In the genomic region with DNA sequence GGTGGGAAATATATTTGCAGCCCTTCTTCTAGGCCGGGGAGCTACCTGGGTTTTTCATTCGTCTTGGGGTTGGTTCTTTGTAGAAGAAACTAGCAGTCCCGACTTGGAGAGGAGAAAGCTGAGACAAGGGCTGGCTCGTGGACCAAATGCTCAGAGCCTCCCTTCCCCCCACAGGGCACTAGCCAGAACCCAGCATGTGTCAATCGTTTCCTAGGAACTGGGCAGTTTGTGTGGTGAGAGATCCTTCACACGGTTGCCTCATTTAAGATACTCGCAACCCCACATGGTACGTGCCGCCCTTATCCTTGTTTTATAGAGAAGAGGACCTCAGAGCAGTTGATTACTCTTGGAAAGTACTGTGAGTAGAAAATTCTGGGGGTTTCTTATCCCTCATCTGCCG, we compare ENCODE assay signal across 26 mouse cellular contexts.
DNase-seq lines count a peak whose midpoint lies in the region; ATAC-seq and TF ChIP-seq lines count a peak whose summit lies in the region.
"Had no signal": no experiment of that assay in that cellular context is flagged by ENCODE, and none has a peak within 500 bp of the region (broad histone marks: within the 10 kb centered on the region; RNA-seq: fewer than 3 reads in every experiment).

No protein-coding gene starts in this region.

- H3K4me3 ChIP-seq in hindbrain, embryonic 16.5 days (ENCODE audit: low read length) = no peak overlapping the region
- H3K4me3 ChIP-seq in hindbrain, embryonic 12.5 days = no peak overlapping the region
- no peak overlapping the region for H3K4me3 ChIP-seq in midbrain, postnatal 0 days (ENCODE audit: low read depth, low read length)
- H3K4me3 ChIP-seq in midbrain, embryonic 16.5 days (ENCODE audit: low read depth, low read length) = no peak overlapping the region
- H3K4me3 ChIP-seq: embryonic facial prominence, embryonic 10.5 days; embryonic facial prominence, embryonic 13.5 days; erythroblast, embryonic 14.5 days; forebrain, embryonic 12.5 days; forebrain, embryonic 15.5 days; heart, embryonic 12.5 days; heart, embryonic 15.5 days; hindbrain, embryonic 13.5 days had no signal

- H3K4me1 ChIP-seq in hindbrain, embryonic 16.5 days (ENCODE audit: control insufficient read depth, insufficient read depth, low read depth, low read length) = no peaks in the 10 kb centered on the region; the same call in 1 of the 2 replicates
- peaks cover 3% of the 10 kb centered on the region; the same call in 1 of the 2 replicates for H3K4me1 ChIP-seq in hindbrain, embryonic 12.5 days
- no peaks in the 10 kb centered on the region for H3K4me1 ChIP-seq in midbrain, postnatal 0 days (ENCODE audit: insufficient read depth, low read length)
- H3K4me1 ChIP-seq in midbrain, embryonic 16.5 days (ENCODE audit: control insufficient read depth, insufficient read depth, low read length) = no peaks in the 10 kb centered on the region
- H3K4me1 ChIP-seq: forebrain, embryonic 12.5 days; heart, embryonic 12.5 days; heart, embryonic 15.5 days had no signal

- H3K27me3 ChIP-seq in hindbrain, embryonic 16.5 days (replicated peaks; ENCODE audit: control insufficient read depth, insufficient read depth, low read length) = no peaks in the 10 kb centered on the region
- no peaks in the 10 kb centered on the region for H3K27me3 ChIP-seq in hindbrain, embryonic 12.5 days
- H3K27me3 ChIP-seq in midbrain, postnatal 0 days (ENCODE audit: insufficient read depth, low read length) = no peaks in the 10 kb centered on the region
- H3K27me3 ChIP-seq in midbrain, embryonic 16.5 days (ENCODE audit: control insufficient read depth, insufficient read depth, low read depth, low read length) = no peaks in the 10 kb centered on the region
- H3K27me3 ChIP-seq: embryonic facial prominence, embryonic 13.5 days; forebrain, embryonic 12.5 days; forebrain, embryonic 15.5 days; heart, embryonic 12.5 days; heart, embryonic 15.5 days; hindbrain, embryonic 13.5 days had no signal

- no peak overlapping the region for H3K27ac ChIP-seq in hindbrain, embryonic 16.5 days (ENCODE audit: low read depth, low read length)
- H3K27ac ChIP-seq in hindbrain, embryonic 12.5 days = no peak overlapping the region
- H3K27ac ChIP-seq in midbrain, postnatal 0 days (ENCODE audit: low read depth, low read length) = no peak overlapping the region
- no peak overlapping the region for H3K27ac ChIP-seq in midbrain, embryonic 16.5 days (ENCODE audit: low read length)
- H3K27ac ChIP-seq: embryonic facial prominence, embryonic 10.5 days; embryonic facial prominence, embryonic 13.5 days; forebrain, embryonic 12.5 days; forebrain, embryonic 15.5 days; heart, embryonic 15.5 days; hindbrain, embryonic 13.5 days had no signal

- no peaks in the 10 kb centered on the region for H3K36me3 ChIP-seq in hindbrain, embryonic 16.5 days (ENCODE audit: control insufficient read depth, insufficient read depth, low read length)
- H3K36me3 ChIP-seq in hindbrain, embryonic 12.5 days = no peaks in the 10 kb centered on the region
- no peaks in the 10 kb centered on the region for H3K36me3 ChIP-seq in midbrain, postnatal 0 days (ENCODE audit: insufficient read depth, low read length)
- no peaks in the 10 kb centered on the region for H3K36me3 ChIP-seq in midbrain, embryonic 16.5 days (ENCODE audit: control insufficient read depth, insufficient read depth, low read length)
- H3K36me3 ChIP-seq: embryonic facial prominence, embryonic 10.5 days; embryonic facial prominence, embryonic 13.5 days; forebrain, embryonic 12.5 days; forebrain, embryonic 15.5 days; heart, embryonic 12.5 days; heart, embryonic 15.5 days; hindbrain, embryonic 13.5 days had no signal

- WGBS in hindbrain, embryonic 16.5 days = 74% methylated on average over 10 of the region's 10 CpGs
- WGBS in hindbrain, embryonic 12.5 days = 73% methylated on average over 10 of the region's 10 CpGs
- WGBS in midbrain, postnatal 0 days = 73% methylated on average over 10 of the region's 10 CpGs
- WGBS in midbrain, embryonic 16.5 days = 76% methylated on average over 10 of the region's 10 CpGs

- DNase-seq in adrenal gland, adult 2 months = peak; percentile 21
- no peak for DNase-seq in adrenal gland, adult 8-10 months
- peak; percentile 83 to 84 for DNase-seq in cerebellum, postnatal 10 days
- no peak for DNase-seq in cerebellum, adult 11 months
- peak; percentile 41 for DNase-seq in midbrain, postnatal 0 days (ENCODE audit: low spot score)
- DNase-seq: cerebellum, adult 2 months; cerebellum, adult 9-11 months; embryo, embryonic 11 days; gastrocnemius, postnatal 25 days; heart, adult 18-20 months; heart, postnatal 10 days; heart, postnatal 36 days; kidney, adult 2 months had no signal

- H3K9ac ChIP-seq in hindbrain, embryonic 16.5 days (ENCODE audit: low read depth, low read length) = no peak overlapping the region
- H3K9ac ChIP-seq in hindbrain, embryonic 12.5 days = no peak overlapping the region
- no peak overlapping the region for H3K9ac ChIP-seq in midbrain, postnatal 0 days (replicated peaks; ENCODE audit: low read length, poor library complexity, severe bottlenecking)
- no peak overlapping the region for H3K9ac ChIP-seq in midbrain, embryonic 16.5 days (ENCODE audit: low read depth, low read length)
- H3K9ac ChIP-seq: embryonic facial prominence, embryonic 13.5 days; forebrain, embryonic 12.5 days; forebrain, embryonic 15.5 days; heart, embryonic 12.5 days; heart, embryonic 15.5 days; hindbrain, embryonic 13.5 days had no signal

- H3K9me3 ChIP-seq in hindbrain, embryonic 16.5 days (ENCODE audit: control insufficient read depth, low read length) = no peaks in the 10 kb centered on the region
- H3K9me3 ChIP-seq in hindbrain, embryonic 12.5 days (replicated peaks) = no peaks in the 10 kb centered on the region
- no peaks in the 10 kb centered on the region for H3K9me3 ChIP-seq in midbrain, postnatal 0 days (ENCODE audit: low read length)
- H3K9me3 ChIP-seq in midbrain, embryonic 16.5 days (replicated peaks; ENCODE audit: control insufficient read depth, low read length, poor library complexity, severe bottlenecking) = no peaks in the 10 kb centered on the region
- H3K9me3 ChIP-seq: embryonic facial prominence, embryonic 10.5 days; embryonic facial prominence, embryonic 13.5 days; forebrain, embryonic 12.5 days; forebrain, embryonic 15.5 days; heart, embryonic 12.5 days; heart, embryonic 15.5 days; hindbrain, embryonic 13.5 days had no signal

- peak; percentile 62 for ATAC-seq in hindbrain, embryonic 16.5 days
- ATAC-seq in hindbrain, embryonic 12.5 days (ENCODE audit: low FRiP score) = no peak
- no peak for ATAC-seq in midbrain, postnatal 0 days (ENCODE audit: low FRiP score)
- no peak for ATAC-seq in midbrain, embryonic 16.5 days
- ATAC-seq: activated CD4-positive, CD25-positive, alpha-beta regulatory T cell, adult 4 months; forebrain, embryonic 15.5 days; intestine, postnatal 0 days had no signal

- no peak overlapping the region for H3K4me2 ChIP-seq in hindbrain, embryonic 16.5 days (ENCODE audit: low read length)
- H3K4me2 ChIP-seq in hindbrain, embryonic 12.5 days (replicated peaks) = no peak overlapping the region
- no peak overlapping the region for H3K4me2 ChIP-seq in midbrain, postnatal 0 days (ENCODE audit: low read depth, low read length, poor library complexity, severe bottlenecking)
- H3K4me2 ChIP-seq in midbrain, embryonic 16.5 days (ENCODE audit: low read length) = no peak overlapping the region
- H3K4me2 ChIP-seq: embryonic facial prominence, embryonic 13.5 days; forebrain, embryonic 12.5 days; forebrain, embryonic 15.5 days; heart, embryonic 12.5 days; heart, embryonic 15.5 days; hindbrain, embryonic 13.5 days had no signal

- no peak for TF ChIP-seq CTCF in midbrain, postnatal 0 days (IDR thresholded peaks at IDR 0.05)

Comparison
In these comparisons a context has a peak if more than half of its experiments do, and no peak if none do; other contexts are left out.
1. DNase-seq: peak in adrenal gland, adult 2 months (single experiment), cerebellum, postnatal 10 days (2 of 2) and midbrain, postnatal 0 days (single experiment); none in adrenal gland, adult 8-10 months (single experiment) and cerebellum, adult 11 months (single experiment).